Mouse (Mus musculus): Measurements from ENCODE around the gene Gm8206.
"Not testable (repeated sequence)": the region's sequence is repeated elsewhere in the genome, so short reads cannot be mapped to it uniquely, and the experiment has no call there.

Gene Gm8206

DNA sequence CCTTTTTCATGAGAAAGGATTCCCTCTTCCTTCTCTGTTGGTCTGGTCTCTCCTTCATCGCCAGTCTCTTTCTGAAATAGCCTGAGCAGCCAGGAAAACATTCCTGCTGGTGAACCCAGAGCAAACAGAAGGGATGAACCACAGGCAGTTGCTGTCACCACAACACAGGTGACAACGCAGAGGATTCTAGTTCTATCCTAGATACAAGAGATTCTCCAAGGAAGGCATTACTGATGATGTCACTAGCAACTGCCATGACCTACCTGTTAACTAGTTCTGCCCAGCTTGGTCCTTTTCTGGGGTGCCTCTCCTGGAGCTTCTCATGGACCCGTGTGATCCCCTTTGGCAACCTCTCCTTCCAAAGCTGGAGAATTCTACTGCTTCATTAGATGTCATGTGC, at the start of gene Gm8206:
Gene Gm8206, minus strand, starts transcription at position 101 of the 400 bp plus-strand sequence.
- DNase-seq (ENCODE audit: low read depth, low spot score), result not testable (repeated sequence)

DNA sequence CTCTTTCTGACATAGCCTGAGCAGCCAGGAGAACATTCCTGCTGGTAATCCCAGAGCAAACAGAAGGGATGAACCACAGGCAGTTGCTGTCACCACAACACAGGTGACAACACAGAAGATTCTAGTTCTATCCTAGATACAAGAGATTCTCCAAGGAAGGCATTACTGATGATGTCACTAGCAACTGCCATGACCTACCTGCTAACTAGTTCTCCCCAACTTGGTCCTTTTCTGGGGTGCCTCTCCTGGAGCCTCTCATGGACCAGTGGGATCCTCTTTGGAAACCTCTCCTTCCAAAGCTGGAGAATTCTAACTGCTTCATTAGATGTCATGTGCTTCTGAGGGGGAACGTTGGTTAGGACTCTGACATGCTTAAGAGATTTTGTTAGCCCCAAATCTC, 32.0 kb upstream of the Gm8206 start, which contains the start of gene Gm3476:
Gene Gm3476, minus strand, starts transcription at position 101 of the 400 bp plus-strand sequence.
- not testable (repeated sequence) for DNase-seq (ENCODE audit: low read depth, low spot score)

DNA sequence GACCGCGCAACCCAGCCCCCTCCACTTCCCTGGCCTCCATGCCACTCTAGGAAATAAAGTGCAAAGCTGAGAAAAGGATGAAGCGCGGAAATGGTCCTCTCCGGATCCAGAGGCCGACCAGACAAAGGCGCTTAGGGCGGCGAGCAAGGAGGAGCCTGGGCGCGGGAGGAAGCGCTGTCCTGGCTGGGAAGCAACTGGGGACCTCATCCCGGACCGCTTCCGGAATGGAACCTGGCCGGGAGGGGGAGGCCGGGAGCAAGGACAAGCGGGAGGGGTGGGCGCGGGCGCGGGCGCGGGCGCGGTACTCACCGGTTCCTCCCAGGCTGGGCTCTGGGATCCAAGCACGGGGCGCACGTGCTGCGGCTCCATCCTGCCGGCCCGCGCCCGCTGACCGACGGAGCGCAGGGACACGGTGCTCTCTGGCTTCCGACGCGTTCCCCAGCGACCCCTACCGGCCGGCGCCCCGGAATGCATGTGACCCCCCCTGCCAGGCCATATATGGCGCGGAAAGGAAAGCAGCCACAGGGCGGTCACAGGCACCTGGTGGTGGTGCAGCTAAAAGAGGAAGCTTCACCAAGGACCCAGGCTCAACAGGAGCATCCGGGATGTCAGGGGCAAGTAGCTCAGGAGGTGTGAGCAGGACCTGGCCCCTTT, 14.7 kb upstream of the Gm8206 start, which contains the start of gene Gm3468:
Gene Gm3468, minus strand, starts transcription at position 394 of the 654 bp plus-strand sequence.
- peak; percentile 88 for DNase-seq (ENCODE audit: low read depth, low spot score)

DNA sequence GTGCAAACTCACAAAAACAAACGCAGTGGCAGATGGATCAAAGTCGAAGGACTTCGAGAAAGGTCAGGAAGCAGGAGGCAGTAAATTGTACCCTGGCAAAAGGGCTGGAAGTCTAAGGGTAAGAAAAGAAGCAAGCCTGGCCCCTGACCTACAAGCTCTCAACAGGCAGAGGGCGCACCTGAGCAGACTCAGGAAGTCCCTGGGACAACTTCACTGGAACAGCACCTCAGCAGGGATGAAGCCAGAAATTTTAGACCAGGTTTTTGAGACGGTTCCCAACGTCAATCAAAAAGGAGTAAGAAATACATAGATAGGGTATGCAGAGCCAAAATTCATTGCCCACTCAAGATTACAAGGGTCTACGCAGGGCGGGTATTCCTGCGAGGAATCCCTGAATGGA, 13.8 kb upstream of the Gm8206 start:
- peak; percentile 3 for DNase-seq (ENCODE audit: low read depth, low spot score)

DNA sequence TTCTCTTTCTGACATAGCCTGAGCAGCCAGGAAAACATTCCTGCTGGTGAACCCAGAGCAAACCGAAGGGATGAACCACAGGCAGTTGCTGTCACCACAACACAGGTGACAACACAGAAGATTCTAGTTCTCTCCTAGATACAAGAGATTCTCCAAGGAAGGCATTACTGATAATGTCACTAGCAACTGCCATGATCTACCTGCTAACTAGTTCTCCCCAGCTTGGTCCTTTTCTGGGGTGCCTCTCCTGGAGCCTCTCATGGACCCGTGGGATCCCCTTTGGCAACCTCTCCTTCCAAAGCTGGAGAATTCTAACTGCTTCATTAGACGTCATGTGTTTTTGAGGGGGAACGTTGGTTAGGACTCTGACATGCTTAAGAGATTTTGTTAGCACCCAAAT, 35.6 kb downstream of the Gm8206 start, which contains the start of gene Gm6337:
Gene Gm6337, minus strand, starts transcription at position 101 of the 400 bp plus-strand sequence.
- DNase-seq (ENCODE audit: low read depth, low spot score), result not testable (repeated sequence)

DNA sequence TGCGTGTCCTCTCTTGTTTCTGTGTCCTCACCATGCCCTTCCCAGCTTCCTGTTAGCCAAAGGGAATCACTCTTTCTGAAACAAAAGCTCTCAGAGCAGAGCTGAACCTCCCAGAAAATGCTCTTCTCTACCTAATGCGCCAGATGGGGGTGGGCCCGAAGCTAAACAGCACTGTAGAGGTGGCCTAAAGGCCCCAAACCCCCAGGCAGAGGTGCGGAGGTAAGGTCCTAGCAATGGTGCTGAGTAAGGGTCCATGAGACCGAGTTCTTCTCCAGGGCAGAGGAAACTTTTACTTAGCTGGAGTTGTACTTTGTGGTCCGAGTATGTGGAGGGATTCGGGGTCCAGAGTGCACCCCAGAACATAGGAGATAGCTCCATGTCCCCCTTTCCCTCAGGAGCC, 106.6 kb downstream of the Gm8206 start:
- DNase-seq (ENCODE audit: low read depth, low spot score), result not testable (repeated sequence)

DNA sequence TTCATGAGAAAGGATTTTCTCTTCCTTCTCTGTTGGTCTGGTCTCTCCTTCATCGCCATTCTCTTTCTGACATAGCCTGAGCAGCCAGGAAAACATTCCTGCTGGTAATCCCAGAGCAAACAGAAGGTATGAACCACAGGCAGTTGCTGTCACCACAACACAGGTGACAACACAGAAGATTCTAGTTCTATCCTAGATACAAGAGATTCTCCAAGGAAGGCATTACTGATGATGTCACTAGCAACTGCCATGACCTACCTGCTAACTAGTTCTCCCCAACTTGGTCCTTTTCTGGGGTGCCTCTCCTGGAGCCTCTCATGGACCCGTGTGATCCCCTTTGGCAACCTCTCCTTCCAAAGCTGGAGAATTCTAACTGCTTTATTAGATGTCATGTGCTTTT, 114.7 kb downstream of the Gm8206 start, which contains the start of gene Gm3453:
Gene Gm3453, minus strand, starts transcription at position 101 of the 400 bp plus-strand sequence.
- not testable (repeated sequence) for DNase-seq (ENCODE audit: low read depth, low spot score)
